Mouse (Mus musculus) kidney, adult 18-20 months (tissue): ENCODE measurements around the gene Me3.

ENCODE experiments used
- DNase-seq: peaks from one replicate; pipeline ENCODE4 v3.0.0; 2021

Me3 gene

DNA sequence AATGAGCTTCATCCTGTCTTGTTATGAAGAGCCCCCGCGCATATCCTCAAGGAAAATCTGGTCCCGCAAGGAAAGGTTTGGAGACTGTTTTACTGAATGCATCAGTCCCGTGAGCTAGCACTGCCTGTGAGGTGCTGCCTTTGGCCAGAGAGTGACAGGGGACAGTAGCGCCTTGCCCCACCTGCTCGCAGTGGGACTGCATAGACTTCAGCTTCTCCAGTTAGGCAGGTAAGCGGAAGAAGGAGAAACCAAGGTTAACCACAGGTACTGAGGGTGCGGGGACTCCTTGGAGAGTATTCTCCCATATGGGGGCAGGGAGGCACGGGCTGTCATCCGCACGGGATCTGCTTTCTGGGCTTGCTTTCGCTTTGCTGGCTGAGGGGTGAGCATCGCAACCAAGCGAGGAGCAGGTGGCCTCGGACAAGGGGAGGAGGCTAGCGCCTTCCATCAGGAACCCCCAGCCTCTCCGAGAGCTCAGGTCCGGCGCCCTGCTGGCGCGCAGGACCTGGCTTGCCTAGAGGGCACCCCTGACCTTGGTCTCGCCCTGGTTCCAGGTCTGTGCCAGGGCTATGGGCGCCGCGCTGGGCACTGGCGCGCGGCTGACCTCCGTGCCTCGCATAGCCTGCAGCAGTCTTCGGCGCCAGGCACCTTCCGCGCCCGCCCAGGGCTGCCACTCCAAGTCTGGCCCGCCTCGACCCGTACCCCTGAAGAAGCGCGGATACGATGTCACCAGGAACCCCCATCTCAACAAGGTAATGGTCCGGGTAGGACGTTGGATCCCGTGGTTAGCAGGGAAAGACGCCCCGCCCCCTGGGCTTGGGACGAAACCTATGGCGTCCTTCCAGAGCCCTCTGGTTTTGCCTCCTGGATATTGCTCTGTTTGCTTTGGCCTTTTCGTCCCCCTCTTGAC lies at the start of gene Me3:
Gene Me3, plus strand, starts transcription at position 51 of the 910 bp plus-strand sequence.
- DNase-seq, result peak; percentile 87

DNA sequence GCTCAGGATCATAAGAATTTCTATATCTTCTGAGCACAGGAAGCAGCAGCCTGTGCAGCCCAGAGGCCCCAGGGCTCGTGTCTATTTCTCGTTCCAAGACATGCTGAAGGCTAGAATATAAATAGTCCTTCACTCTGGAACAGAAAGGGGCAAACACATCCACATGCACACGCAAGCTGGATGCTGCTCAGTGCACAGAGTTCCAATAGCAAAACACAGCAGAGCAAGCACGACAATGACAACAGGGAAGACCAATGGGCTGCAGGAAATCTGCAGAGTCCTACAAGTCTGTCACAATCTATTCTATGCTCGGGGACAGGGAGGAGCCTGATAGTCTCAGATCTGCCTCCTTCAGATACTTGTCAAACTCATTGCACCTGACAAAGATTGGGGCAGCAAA lies 42.2 kb upstream of the Me3 start:
- DNase-seq, result no peak

DNA sequence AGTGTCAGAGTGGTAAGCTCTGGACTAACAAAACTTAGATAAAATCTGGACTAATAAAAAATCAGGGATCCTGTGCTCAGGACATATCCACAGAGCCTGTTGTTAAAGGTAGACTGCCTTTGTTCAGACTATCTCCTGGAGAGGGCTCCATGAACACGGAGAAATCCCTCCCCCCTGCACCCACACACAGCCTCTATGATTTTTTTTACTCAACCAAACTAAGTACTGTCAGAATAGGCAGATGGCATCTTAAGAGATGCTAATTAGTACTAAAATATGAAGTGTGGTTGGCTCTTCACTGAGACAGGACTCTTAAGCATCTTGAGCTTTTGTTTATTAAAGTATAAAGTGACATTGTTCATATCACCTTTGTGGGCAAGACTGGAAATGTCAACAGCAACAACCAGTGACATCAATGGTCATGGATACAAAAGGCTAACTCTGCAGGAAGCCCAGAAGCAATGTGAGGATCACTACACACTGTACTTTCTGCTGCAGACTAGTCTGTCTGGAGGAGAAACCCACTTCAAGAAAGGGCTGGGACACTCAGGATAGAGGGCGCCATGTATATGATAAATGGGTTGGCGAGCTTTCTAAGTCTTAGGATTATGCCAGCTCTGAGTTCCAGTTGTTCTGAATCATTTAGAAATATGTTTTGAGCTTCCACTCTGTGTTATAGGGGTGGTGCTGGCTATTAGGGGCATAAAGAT lies 41.5 kb upstream of the Me3 start:
- DNase-seq, result no peak

DNA sequence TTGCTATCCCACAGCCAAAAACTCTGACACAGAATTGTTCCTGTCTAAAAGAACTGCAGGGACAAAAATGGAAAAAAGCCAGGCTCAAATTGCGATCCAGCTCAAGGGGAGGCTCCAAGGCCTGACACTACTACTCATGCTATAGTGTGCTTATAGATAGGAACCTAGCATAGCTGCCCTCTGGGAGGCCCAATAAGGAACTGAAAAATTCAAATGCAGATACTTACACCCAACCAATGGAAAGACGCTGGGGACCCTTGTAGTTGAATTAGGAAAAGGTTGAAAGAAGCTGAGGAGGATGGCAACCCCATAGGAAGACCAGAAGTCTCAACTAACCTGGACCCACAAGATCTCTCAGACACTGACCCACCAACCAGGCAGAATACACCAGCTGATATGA lies 36.4 kb upstream of the Me3 start:
- no peak for DNase-seq

DNA sequence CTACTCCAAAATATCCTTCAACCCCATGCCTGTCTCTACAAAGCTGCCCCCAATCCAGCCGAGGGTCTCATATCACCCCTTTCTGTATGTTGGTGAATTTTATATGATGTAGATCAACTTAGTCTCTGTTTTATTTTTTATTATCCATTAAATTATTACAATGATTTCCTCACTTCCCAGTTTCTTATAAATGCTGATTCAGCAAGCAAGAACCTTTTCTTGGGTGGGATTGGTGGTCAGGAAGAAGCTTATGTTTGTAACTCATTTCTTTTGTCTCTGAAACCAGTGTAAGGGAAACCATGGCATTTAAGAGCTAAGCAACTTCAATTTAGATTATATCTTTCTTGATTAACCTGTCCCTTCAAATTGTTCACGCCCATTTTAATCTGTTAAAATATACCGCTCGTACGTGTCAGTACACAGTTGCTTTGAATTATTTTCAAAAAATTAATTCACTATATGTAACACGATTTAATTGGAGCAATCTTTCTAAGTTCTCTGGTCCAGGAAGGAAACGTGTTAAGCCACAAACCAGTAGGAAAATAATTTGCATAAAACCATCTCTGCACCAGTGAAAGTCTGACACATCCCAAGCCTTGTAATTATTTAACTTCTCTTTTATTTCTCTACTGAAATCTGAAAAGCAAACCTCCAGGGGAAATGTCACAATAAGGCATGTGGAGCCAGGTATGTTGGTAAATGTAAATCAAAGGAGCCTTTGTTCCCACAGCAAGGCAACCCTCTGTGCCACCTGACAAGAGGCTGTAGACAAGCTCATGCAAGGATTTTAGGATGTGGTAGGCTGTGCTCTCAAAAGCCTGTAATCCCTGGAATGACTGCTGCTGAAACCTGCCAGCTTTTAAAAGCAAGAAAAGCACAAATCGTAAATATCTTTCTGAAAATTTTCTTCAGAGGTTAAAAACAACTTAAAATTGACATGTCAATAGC lies 26.3 kb upstream of the Me3 start:
- no peak for DNase-seq

DNA sequence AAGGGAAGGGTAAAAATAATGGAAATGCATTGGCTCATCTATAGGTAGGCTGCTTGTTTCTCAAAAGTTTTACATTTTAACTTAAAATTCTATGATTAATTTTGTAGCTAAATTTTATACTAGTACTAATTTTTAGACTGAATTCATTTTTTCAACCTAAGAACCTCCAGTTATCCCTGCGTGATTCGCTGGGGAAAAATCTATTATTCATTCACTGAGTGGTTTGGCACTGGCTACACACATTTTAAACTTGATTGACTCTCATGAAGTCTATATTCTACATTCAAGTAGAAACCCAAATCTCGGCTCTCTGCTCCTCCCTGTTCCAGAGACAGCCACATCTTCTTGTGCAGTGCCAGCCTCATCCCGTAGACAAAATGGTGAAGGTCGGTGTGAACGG lies 24.9 kb upstream of the Me3 start:
- no peak for DNase-seq

DNA sequence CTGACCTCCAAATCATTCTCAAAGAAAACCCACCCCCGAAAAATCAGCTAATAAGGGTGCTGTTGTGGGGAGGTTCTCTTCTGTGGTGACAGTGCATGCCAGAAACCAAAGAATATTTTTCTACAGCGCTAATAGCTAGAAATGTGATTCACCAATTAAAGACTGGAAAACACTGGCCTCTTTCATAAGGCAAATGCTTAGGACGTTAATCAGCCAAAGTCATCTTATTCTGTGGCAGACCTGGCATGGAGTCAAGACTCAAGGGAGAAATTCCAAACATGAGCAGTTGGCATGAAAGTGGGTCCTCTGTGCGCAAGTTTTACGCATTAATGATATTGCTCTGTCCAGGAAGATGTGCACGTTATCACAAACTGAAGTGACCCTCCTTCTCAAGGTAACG lies 21.0 kb upstream of the Me3 start:
- no peak for DNase-seq

DNA sequence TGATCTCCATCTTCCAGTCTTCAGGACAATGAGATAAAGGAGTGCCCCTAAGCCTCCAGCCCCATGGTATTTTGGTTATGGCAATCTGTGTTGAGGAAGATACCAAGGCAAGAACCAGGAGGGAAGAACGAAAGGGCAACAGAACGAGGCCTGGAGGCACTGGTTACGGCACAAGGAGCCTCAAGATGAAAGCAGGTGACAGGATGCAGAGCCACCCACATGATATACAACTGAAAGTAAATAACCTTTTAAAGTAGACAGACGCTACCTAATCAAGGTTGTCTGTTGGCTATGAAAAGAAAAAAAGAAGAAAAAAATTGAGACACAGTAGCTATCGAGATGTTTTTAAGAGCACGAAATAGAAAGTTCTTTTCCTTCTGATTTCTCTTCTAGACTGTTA lies 16.0 kb upstream of the Me3 start:
- DNase-seq, result no peak

DNA sequence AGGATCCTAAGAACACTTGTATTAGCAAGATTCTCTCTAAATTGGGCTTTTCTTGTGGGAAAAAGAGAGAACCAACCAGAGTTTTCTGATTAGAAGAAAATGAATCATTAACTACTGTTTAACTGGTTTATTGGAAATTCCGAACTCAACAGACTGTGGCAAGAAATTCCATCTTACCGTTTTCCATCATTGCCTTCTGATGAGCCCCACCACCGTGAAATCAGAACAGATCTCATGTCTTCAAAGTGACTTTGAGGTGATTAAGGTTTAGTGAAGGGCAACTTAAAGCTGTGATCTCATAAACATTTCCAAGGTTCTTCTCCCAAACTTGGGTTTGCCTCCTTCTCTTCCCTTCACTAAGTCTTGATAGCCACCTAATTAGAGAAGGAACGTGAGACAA lies 8.9 kb upstream of the Me3 start:
- no peak for DNase-seq

DNA sequence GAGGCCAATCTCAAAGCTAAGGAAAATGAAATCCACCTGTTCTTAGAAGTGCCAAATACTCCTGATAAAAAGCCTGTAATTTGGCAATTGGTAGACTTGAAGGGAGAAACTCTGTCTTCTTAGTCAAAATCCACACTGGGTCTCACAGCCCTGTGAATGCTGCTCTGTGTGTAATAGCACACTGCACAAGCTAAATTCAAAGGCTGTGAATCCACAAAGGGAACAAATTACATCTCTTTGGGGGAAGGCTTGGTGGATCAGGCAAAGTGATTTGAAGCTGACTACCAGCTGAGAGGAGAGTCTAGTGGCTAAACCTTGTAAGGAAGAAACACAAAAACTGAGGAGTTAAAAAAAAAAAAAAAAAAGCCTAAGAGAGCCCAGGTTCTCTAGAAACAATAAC lies 4.8 kb upstream of the Me3 start:
- no peak for DNase-seq

DNA sequence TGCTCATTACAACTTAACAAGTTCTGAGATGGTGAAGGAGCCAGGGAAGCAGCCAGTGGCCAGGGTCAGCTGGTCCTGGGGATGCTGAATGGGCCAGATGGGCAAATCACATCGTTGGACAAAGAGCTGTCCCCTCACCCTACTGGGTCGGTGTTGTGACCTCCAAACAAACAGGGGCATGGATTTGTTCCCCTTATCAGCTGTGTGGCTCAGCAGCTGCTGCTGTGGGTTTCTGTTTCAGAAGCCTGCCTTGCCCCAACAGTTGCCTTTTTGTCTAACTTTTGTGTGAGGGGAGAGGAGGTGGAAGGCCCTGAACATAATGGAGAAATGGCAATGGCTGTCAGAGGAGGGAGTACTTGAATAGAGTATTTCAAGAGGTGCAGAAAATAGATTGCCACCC lies 4.2 kb upstream of the Me3 start:
- no peak for DNase-seq

DNA sequence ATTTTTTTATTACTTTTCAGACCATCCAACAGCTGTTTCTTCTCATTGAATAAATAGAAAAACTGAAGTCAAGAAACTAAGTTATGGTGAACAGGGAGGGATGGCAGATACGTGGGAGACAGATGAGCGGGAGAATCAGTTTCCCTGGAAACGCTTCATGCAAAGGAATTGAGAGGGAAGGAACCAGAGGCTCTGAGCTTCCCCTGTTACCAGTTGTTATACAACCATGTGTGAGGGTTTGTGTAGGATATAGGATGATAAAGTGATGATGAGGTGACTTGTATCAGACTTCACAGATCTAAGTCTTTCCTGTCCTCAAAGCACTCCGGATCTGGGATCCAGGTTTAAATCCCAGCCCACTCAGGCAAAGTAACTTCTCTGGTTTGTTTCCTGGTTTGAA lies 3.2 kb upstream of the Me3 start:
- no peak for DNase-seq

DNA sequence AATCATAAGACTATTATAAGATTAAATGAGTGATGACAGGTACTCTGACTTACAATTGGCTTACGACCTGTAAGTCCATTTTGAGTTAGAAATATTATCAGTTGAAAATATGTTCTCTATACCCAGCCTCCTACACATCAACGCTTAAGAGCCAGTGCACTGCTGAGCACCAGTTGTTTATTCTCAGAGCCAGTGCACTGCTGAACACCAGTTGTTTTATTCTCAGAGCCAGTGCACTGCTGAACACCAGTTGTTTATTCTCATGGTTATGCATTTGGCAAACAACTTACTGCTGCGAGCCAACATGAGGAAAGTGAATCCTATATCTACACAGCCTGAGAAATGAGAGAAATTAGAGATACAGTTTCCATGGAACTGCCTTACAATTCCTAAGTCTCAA lies 2.3 kb upstream of the Me3 start:
- DNase-seq, result no peak

DNA sequence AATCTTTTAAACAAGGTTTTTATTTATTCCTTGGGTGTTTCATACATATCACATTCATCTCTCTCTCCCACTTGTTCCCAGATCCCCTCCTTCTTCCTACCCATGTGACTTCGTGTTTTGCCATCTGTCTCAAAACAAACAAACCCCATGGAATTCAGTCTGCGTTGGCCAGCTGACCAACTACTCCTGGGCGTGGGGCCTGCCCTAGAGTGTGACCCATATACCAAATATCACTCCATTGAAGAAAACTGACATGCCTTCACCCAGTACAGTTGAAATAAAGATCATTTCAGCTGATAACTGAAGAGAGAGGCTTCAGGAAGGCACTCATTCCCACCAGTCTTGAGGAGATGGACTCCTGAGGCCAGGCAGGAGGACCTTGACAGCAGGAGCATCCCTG lies 1.4 kb upstream of the Me3 start:
- no peak for DNase-seq

DNA sequence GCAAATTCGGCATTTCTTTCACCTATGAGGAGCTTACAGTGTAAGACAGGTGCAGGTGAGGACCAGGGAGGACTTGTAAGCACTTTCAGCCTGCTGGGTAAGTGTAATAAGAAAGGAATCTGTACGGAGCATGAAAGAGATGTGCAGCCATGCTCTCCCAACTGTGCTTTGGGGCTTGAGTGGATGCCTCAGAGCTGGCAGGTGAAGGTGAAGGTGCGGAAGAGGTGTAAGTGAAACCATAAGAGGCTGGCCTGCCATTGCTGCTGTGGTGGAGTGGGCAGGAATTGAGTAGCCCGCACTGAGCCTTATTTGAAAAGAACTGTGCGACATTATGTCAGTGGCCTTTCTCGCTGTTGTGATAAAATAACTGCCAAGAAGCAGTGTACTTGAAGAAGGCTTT lies 8.3 kb downstream of the Me3 start:
- DNase-seq, result no peak

DNA sequence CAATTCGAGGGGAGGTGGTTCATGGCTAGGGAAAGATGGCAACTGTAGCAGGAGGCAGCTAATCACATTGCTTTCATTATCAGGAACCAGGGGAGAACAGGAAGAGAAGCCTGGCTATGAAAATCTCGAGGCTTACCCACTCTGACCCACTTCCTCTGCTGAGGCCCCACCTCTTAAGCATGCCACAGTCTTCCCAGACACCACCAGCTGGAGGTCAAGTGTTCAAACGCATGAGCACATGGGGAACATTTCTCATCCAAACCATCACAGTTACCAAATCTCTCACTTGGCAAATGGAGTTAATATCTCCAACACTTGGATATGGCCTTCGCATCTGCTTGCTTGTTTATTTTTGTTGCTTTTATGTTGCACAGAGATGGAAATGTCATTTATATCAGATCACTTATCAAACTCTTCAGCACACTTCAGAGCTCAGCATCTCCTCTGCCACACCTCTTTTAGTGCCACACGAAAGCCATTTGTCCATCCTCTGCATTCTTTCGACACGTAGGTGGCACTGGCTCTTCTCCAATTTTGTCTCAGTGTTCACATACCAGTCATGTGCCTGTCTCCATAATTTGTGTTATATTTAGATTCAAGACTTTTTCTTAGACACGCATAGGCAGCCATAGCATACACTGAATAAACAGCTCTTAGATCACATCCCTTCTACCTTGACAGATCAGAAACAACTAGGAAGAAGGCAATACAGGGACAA lies 8.9 kb downstream of the Me3 start:
- no peak for DNase-seq

DNA sequence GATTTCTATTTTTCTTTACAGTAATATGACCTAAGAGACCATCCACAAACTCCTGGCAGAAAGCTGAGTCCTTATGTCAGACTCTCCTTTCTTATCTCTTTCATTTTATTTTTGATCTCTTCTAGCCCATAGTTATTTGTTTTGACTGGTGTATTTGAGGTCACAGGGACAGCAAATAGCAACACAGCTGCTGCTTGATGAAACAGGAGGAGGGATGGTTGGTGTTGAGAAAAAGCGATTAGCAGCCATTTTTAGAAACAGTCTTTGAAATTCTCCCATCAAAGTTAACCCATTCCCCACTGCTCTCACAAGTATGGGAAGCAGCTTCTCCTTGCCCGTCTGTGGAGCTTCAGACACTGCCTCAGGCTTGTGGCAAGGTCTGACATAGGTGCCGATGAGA lies 12.8 kb downstream of the Me3 start:
- DNase-seq, result no peak

DNA sequence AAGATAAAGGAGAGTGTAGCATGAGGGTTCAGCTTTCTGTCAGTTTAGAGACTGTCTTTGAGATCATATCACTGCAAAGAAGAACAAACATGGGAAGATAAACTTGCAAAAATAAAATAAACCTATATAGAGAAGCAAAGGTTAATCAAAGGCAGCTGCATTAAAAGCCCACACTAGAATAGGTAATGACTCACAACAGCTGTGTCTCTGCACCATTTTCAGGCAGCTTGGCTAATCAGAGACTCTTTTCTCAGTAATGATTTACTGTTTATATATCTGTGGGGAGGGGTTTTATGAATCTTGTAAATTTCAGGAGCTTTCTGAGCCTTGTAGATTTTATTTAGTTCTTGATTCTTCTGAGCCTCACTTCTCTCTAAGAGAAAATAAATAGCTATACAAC lies 15.7 kb downstream of the Me3 start:
- no peak for DNase-seq

DNA sequence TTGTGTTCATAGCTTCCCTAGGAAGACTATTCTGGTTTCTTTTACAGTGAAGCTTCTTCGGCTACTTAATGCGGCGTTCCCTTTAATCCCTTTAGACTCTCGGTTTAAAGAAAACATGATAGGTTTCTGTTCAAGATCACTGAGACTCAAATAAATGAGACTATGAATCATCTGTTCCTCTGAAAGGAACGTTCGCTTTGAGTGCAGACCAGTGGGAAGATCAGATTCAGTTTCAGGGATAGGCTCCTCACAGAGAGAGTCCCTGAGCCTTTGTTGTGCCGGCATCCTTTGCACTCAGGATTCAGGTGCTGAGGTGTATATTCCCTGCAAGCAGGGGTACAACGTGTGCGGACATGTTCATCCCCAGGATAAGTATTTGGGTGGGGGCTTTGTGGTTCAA lies 25.0 kb downstream of the Me3 start:
- DNase-seq, result no peak

DNA sequence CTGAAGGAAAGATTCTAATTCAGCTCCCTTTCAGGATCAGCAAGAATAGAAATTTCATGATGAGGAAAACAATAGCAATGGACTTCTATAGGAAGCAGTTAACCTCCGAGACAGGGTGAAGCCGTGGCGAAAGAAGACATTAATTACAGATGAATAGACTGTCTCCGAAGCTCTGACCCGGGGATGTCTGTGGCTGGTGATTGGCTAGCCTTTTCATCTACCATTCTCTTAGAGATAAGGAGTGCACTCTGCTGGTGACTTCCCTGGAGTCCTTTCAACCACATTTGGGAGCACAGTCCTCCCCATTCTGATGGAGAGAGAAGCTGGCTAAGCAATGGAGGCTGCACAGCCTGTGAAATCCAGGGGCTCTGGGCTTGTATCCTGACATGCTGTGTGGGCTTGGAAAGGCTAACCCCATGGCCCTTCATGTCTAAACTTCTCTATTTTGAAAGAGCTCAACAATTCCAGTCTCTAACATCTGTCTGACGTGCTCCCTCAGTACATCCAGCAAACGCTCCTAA lies 25.6 kb downstream of the Me3 start:
- no peak for DNase-seq

DNA sequence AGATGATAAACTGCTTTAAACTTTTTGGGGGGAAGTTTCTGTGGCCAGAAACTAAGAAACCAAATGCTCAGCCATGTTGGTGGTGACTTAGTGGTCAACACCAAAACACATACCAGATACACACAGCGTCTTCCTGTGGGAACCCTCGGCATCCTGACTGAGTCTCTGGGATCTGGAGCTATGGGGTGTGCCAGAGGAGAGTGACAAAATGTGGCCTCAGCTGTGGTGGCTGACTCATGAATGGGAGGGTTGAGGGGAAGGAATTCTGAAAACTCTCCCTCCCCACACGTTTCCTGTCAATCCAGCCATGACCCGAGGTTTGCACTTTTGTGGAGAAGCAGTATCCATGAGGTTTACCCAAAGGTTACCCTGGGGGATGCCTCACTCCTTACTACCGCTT lies 32.0 kb downstream of the Me3 start:
- no peak for DNase-seq

DNA sequence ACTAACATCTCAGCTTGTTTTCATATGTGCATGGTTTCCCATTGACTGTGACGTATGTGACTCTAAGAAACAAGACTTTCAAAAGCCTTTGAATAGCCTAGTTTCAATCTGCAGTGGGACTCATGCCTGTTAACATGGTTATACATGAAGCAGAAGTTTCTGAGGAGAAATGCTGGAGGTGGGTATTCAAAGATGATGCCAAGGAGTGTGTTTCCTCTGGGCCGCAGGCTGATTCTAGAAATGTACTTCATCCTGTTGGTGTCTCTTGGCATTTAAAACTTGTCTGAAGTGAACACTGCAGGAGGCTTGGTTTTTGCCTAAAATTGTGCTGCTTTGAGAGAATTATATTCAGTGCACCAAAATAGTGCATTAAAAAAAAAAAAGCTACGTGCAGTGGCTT lies 34.2 kb downstream of the Me3 start:
- no peak for DNase-seq

DNA sequence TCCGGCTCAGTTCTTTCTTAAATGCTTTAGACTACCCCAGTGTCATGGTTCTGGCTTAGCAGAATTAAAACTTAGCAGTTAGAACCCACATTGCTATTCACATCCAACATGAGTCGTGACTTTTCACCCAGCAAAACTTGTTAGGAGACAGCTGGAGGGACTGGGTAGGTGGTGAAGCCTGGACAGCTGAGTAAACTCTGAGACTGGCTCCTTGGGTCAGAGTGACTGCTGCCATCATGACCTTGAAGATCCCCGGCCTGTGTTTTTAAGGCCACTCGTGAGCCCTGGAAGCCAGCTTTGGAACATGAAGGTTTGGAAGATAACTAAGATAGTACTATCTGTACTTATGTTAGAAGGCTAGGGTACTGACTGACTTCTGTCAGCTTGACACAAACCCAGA lies 35.4 kb downstream of the Me3 start:
- DNase-seq, result no peak
